Mouse (Mus musculus) midbrain, postnatal 0 days (tissue): ENCODE measurements around the gene Nup153. TPM values are rescaled to one million over a fixed set of nuclear protein-coding genes. Genes with fewer than 3 reads are reported as not detected.

Experiments
- ATAC-seq: fragments of 200-750 bp; cut with Nextera tagmentation; 2 replicates; pipeline ENCODE4 v1.8.0; 2017; ENCODE audit warnings: moderate number of reproducible peaks, mild to moderate bottlenecking, moderate TSS enrichment, moderate library complexity; ENCODE audit not compliant: low FRiP score
- DNase-seq: peaks from one replicate; pipeline ENCODE4 v3.0.0-alpha.2; 2015; ENCODE audit warnings: low spot score
- H3K27ac ChIP-seq: fragments of 300-500 bp; sonication (generic); 2 replicates; pipeline ENCODE4 v1.5.1; 2014; ENCODE audit warnings: low read depth, mild to moderate bottlenecking, low read length, mixed read lengths
- H3K27me3 ChIP-seq: fragments of 300-500 bp; sonication (generic); 2 replicates; pipeline ENCODE4 v1.6.1; 2014; ENCODE audit warnings: low read length, control low read depth, mixed read lengths; ENCODE audit not compliant: insufficient read depth
- H3K36me3 ChIP-seq: fragments of 300-500 bp; sonication (generic); 2 replicates; pipeline ENCODE4 v1.6.1; 2014; ENCODE audit warnings: low read length, control low read depth, mixed read lengths; ENCODE audit not compliant: insufficient read depth
- H3K4me1 ChIP-seq: fragments of 300-500 bp; sonication (generic); 2 replicates; pipeline ENCODE4 v1.6.1; 2014; ENCODE audit warnings: mild to moderate bottlenecking, control low read depth, antibody characterized with exemption, low read length, mixed read lengths; ENCODE audit not compliant: insufficient read depth
- H3K4me2 ChIP-seq: fragments of 300-500 bp; sonication (generic); 2 replicates; pipeline ENCODE4 v1.6.1; 2014; ENCODE audit warnings: low read depth, mild to moderate bottlenecking, low read length, mixed read lengths; ENCODE audit not compliant: poor library complexity, severe bottlenecking
- H3K4me3 ChIP-seq: fragments of 300-500 bp; sonication (generic); 2 replicates; pipeline ENCODE4 v1.5.1; 2014; ENCODE audit warnings: low read depth, mild to moderate bottlenecking, low read length, moderate library complexity
- H3K9ac ChIP-seq: fragments of 300-500 bp; sonication (generic); replicated peaks from 2 replicates; pipeline ENCODE4 v1.6.1; 2014; ENCODE audit warnings: mild to moderate bottlenecking, low read length, moderate library complexity, mixed read lengths; ENCODE audit not compliant: poor library complexity, severe bottlenecking
- H3K9me3 ChIP-seq: fragments of 300-500 bp; sonication (generic); 2 replicates; pipeline ENCODE4 v1.6.1; 2016; ENCODE audit warnings: low read length, control low read depth
- CTCF ChIP-seq: IDR thresholded peaks from 2 replicates; pipeline ENCODE4 v1.5.1; 2016; ENCODE audit warnings: antibody characterized with exemption, mild to moderate bottlenecking
- WGBS: fragments of 180-500 bp; shearing (Covaris S2); extraction: QIAGEN DNeasy Blood & Tissue Kit; methylation state at CpG from one replicate; pipeline ENCODE4 v1.1.7; 2014; 5-methylcytosine and 5-hydroxymethylcytosine counted together
- polyA plus RNA-seq: library from polyadenylated mRNA; unstranded; fragments of >200 nt; fragmentation: Nextera tagmentation; extraction: Ambion mirVana; gene quantifications from 2 replicates; pipeline ENCODE4 v1.2.1, GENCODE M21; 2015
- total RNA-seq: library from RNA; depleted of rRNA; stranded (reverse); fragments of >200 nt; gene quantifications from 2 replicates; pipeline ENCODE4 v1.2.3, GENCODE M21; 2014

The Nup153 gene
- total and polyA plus RNA-seq, 2 experiments from 2014 or later, result 11.8 to 61.7 TPM

- WGBS, result 97% methylated on average over 9 of the region's 9 CpGs
- ATAC-seq (no peak), DNase-seq (no peak)
- no peak overlapping the region for H3K27ac ChIP-seq
- no peaks in the 10 kb centered on the region for H3K9me3 ChIP-seq
- TF ChIP-seq CTCF, result no peak
- no peak overlapping the region for H3K4me2 ChIP-seq
- no peak overlapping the region for H3K4me3 ChIP-seq
- no peaks in the 10 kb centered on the region for H3K4me1 ChIP-seq
- H3K9ac ChIP-seq, result no peak overlapping the region
- H3K27me3 ChIP-seq, result no peaks in the 10 kb centered on the region
- H3K36me3 ChIP-seq, result peaks cover 16% of the 10 kb centered on the region
Observed at GRCm38 (mm10) chr13:46763210-46763609, 35.5 kb upstream of the Nup153 start.

- DNase-seq (no peak), ATAC-seq (no peak)
- TF ChIP-seq CTCF, result no peak
- H3K27me3 ChIP-seq, result no peaks in the 10 kb centered on the region
- H3K9me3 ChIP-seq, result no peaks in the 10 kb centered on the region
- H3K9ac ChIP-seq, result no peak overlapping the region
- 49% methylated on average over 6 of the region's 6 CpGs for WGBS
- H3K4me2 ChIP-seq, result no peak overlapping the region
- H3K4me3 ChIP-seq, result no peak overlapping the region
- no peaks in the 10 kb centered on the region for H3K4me1 ChIP-seq
- peaks cover 12% of the 10 kb centered on the region for H3K36me3 ChIP-seq
- H3K27ac ChIP-seq, result no peak overlapping the region
Observed at GRCm38 (mm10) chr13:46760921-46761320, 33.2 kb upstream of the Nup153 start.

GRCm38 (mm10) chr13:46759281-46759809 lies 31.6 kb upstream of the Nup153 start:
- H3K9ac ChIP-seq, result no peak overlapping the region

GRCm38 (mm10) chr13:46758627-46759026 lies 30.9 kb upstream of the Nup153 start:
- no peak overlapping the region for H3K27ac ChIP-seq
- DNase-seq, result no peak
- no peaks in the 10 kb centered on the region for H3K4me1 ChIP-seq
- ATAC-seq, result no peak
- no peak overlapping the region for H3K4me3 ChIP-seq
- WGBS, result 94% methylated on average over 13 of the region's 13 CpGs
- H3K4me2 ChIP-seq, result no peak overlapping the region
- TF ChIP-seq CTCF, result no peak
- H3K9ac ChIP-seq, result no peak overlapping the region
- no peaks in the 10 kb centered on the region for H3K9me3 ChIP-seq
- H3K27me3 ChIP-seq, result no peaks in the 10 kb centered on the region
- peaks cover 8% of the 10 kb centered on the region for H3K36me3 ChIP-seq

More at GRCm38 (mm10) chr13:46759281-46759809, 31.6 kb upstream of the Nup153 start:
- 40% methylated on average over 8 of the region's 8 CpGs for WGBS
- H3K9me3 ChIP-seq, result no peaks in the 10 kb centered on the region
- H3K4me3 ChIP-seq, result no peak overlapping the region
- DNase-seq (peak; percentile 10), ATAC-seq (0 out of 2 replicates have a peak, but pooled peaks have one; percentile 44)
- no peak for TF ChIP-seq CTCF
- H3K4me2 ChIP-seq, result no peak overlapping the region
- no peak overlapping the region for H3K27ac ChIP-seq
- H3K27me3 ChIP-seq, result no peaks in the 10 kb centered on the region
- no peaks in the 10 kb centered on the region for H3K4me1 ChIP-seq
- peaks cover 11% of the 10 kb centered on the region for H3K36me3 ChIP-seq

GRCm38 (mm10) chr13:46757946-46758345 lies 30.2 kb upstream of the Nup153 start:
- Histone ChIP-seq H3K9ac (no peak overlapping the region), H3K4me3 (no peak overlapping the region), H3K27ac (no peak overlapping the region), H3K4me1 (no peaks in the 10 kb centered on the region), H3K36me3 (peaks cover 8% of the 10 kb centered on the region), H3K27me3 (no peaks in the 10 kb centered on the region), H3K4me2 (no peak overlapping the region), H3K9me3 (no peaks in the 10 kb centered on the region)
- no peak for DNase-seq
- no peak for TF ChIP-seq CTCF
- no peak for ATAC-seq
- 93% methylated on average over 7 of the region's 7 CpGs for WGBS

- 94% methylated on average over 5 of the region's 5 CpGs for WGBS
- H3K27ac ChIP-seq, result no peak overlapping the region
- DNase-seq, result no peak
- H3K9me3 ChIP-seq, result no peaks in the 10 kb centered on the region
- H3K36me3 ChIP-seq, result peaks cover 23% of the 10 kb centered on the region
- H3K4me2 ChIP-seq, result no peak overlapping the region
- H3K4me1 ChIP-seq, result no peaks in the 10 kb centered on the region
- H3K27me3 ChIP-seq, result no peaks in the 10 kb centered on the region
- TF ChIP-seq CTCF, result no peak
- no peak overlapping the region for H3K9ac ChIP-seq
- no peak overlapping the region for H3K4me3 ChIP-seq
- no peak for ATAC-seq
Observed at GRCm38 (mm10) chr13:46753294-46753693, 25.6 kb upstream of the Nup153 start.
